Mouse (Mus musculus) embryonic facial prominence, embryonic 10.5 days (tissue): ENCODE measurements around the gene AU041133. TPM values are rescaled to one million over a fixed set of nuclear protein-coding genes. Genes with fewer than 3 reads are reported as not detected.

Experiments
- polyA plus RNA-seq: library from polyadenylated mRNA; unstranded; fragments of >200 nt; fragmentation: Nextera tagmentation; extraction: Ambion mirVana; gene quantifications from 2 replicates; pipeline ENCODE4 v1.2.1, GENCODE M21; 2016

The AU041133 gene
- polyA plus RNA-seq, 1 experiment from 2014 or later = 4.5 TPM

Other genes starting within 250 kb of the AU041133 start
- 5.1 and 5.7 TPM in 2 replicates for gene Zfp781, start 197.5 kb upstream of the AU041133 start, polyA plus RNA-seq
- gene Zfp873, start 79.9 kb upstream of the AU041133 start, polyA plus RNA-seq = 17.2 and 18.6 TPM in 2 replicates
- 6.2 and 6.4 TPM in 2 replicates for gene BC024063, start 44.7 kb upstream of the AU041133 start, polyA plus RNA-seq
- 13.9 and 14.2 TPM in 2 replicates for gene Zfp938, start 113.3 kb downstream of the AU041133 start, polyA plus RNA-seq
- not detected in 2 replicates for gene 4932415D10Rik, start 188.6 kb downstream of the AU041133 start, polyA plus RNA-seq
- 9.6 TPM in 2 replicates for gene Gm4924, start 226.2 kb downstream of the AU041133 start, polyA plus RNA-seq